Mouse (Mus musculus) NIH3T3 (cell line): Measurements from ENCODE around the gene Ptk6.
"Not testable (repeated sequence)": the region's sequence is repeated elsewhere in the genome, so short reads cannot be mapped to it uniquely, and the experiment has no call there.

Experiments
- DNase-seq: peaks from one replicate; pipeline ENCODE4 v3.0.0-alpha.2; 2012; ENCODE audit warnings: low read depth

The Ptk6 gene

GRCm38 (mm10) chr2:181218881-181219485 lies 16.4 kb upstream of the Ptk6 start:
- DNase-seq: no peak

GRCm38 (mm10) chr2:181216037-181216436 lies 13.4 kb upstream of the Ptk6 start:
- DNase-seq: no peak

GRCm38 (mm10) chr2:181213021-181213445 lies 10.4 kb upstream of the Ptk6 start, which contains the start of gene Srms:
TSS of gene Srms (minus strand) at chr2:181213185.
- DNase-seq: no peak

GRCm38 (mm10) chr2:181212389-181213020 lies 9.9 kb upstream of the Ptk6 start:
- no peak for DNase-seq

- DNase-seq: no peak
These were observed 3.5 kb upstream of the Ptk6 start for GRCm38 (mm10) chr2:181206118-181206517.

DNA sequence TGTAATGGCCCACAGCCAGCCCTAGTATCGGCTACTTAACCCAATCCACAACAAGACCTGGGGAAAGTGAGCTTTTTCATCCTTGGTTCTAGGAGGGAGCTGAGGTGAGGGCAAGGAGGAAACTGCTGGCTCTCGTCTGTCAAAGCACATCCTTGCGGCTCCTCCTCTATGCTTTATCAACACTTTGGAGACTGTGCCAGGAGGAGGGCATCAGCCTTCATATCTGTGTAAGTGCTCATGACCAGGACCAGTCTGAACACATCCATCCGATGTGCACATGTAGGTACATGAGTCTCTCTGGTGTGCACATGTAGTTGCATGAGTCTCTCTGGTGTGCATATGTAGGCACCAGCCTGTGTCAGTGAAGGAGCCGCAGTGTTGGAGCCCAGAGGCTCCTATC lies 3.1 kb upstream of the Ptk6 start:
- DNase-seq: no peak

DNA sequence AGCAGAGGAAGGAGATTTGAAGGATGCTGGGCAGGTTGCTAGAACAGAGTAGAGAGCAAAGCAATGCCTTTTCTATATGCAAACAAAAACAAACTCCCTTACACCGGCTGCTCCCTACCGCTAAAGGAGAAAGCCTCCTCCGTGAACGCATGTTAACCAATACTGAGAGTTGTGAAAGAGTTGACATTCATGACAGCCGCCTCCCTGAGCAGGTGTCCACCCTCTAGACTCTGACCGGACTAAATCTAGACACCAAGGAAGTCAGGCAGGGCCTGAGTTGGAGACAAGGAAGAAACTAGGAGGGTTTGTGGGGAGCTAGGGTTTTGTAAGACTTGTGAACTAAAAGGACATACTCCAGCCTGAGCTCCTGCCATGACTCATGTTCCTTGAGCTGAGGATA lies 297 bp upstream of the Ptk6 start:
- no peak for DNase-seq

DNA sequence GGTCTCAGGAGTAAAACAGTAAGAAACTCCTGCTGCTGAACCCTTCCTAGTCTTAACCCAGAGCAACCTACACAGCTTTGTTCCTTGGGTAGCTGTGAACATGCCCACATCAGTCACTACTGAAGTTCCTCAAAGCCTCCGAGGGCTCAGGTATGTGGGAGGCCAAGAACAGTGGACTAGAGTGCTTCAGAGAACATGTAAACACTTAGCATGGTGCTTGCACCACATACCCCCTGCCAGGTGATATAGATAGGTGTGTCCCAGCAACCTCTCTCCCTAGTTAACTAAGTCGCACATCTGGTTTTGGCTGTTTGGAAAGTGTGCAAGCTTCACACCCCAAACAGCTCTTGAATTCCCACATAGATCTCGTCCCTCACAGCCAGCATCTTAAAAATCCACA lies 983 bp downstream of the Ptk6 start:
- no peak for DNase-seq

DNA sequence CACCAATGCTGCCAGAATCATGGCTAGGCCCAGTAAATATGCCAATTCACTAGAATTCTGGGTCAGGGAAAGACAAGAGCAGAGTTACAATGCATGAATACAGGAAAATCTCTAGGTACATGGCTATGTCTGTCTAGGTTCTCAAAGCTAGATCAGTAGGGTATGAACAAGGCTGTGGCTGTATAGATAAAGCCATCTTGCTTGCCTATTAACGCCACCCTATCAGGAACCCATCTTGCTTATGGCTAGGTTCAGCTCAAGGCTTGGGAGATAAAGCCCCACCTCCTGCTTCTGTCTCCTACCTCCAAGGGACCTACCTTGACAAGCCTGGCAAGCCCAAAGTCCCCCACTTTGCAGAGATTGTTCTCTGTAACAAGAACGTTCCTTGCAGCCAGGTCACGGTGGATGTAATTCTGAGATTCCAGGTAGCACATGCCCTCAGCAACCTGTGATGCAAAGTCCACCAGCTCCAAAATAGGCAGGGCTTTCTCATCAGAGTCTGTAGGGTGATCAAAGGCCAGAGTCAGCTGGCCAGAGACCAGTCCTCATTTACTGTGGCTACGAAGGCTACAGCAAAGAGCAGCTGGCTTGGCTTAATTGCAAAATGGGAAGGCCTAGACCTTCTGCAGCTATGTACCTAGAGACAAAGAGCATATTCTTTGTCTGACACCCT lies 5.8 kb downstream of the Ptk6 start:
- no peak for DNase-seq

DNA sequence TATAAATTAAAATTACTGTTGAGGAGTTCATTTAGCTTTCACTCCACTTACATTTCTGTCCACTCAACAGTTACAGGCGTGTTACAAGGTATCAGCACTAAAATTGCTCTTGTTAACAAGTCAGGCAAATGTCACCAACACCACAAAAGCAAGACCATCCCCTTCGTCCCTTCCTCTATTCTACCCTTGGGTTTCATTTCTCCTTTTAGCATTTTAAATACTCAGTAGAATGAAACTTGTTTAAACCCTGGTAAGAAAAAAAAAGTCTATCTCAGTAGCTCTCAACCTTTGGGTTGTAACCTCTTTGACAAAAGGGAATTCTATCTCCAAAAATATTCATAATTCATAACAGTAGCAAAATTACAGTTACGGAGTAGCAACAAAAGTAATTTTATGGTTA lies 9.5 kb downstream of the Ptk6 start:
- DNase-seq: no peak

DNA sequence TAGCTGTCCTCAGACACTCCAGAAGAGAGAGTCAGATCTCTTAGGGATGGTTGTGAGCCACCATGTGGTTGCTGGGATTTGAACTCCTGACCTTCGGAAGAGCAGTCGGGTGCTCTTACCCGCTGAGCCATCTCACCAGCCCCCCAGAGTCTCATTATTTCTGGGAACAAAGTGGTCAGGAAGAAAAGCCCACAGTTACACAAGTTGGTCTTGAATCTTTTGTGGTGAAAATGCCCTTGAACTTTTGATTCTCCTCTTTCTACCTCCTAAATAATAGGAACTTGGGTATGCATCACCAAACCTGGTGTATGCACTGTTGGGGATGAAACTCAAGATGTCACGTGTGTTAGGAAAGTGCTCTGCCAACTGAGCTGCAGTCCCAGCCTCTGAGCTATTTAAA lies 10.7 kb downstream of the Ptk6 start:
- no peak for DNase-seq

DNA sequence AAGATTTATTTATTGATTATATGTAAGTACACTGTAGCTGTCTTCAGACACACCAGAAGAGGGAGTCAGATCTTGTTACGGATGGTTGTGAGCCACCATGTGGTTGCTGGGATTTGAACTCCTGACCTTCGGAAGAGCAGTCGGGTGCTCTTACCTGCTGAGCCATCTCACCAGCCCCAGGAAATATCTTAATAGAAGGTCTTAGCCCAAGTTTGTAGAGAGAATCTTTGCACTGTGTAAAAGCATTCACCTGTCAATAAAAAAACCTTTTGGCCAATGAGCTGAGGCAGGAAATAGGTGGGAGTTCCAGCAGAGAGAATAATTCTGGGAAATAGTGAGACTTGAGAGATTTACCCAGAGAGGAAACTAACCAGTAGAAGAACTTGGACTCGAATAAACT lies 11.2 kb downstream of the Ptk6 start:
- not testable (repeated sequence) for DNase-seq

- no peak for DNase-seq
These were observed 13.3 kb downstream of the Ptk6 start for GRCm38 (mm10) chr2:181189321-181189720.

DNA sequence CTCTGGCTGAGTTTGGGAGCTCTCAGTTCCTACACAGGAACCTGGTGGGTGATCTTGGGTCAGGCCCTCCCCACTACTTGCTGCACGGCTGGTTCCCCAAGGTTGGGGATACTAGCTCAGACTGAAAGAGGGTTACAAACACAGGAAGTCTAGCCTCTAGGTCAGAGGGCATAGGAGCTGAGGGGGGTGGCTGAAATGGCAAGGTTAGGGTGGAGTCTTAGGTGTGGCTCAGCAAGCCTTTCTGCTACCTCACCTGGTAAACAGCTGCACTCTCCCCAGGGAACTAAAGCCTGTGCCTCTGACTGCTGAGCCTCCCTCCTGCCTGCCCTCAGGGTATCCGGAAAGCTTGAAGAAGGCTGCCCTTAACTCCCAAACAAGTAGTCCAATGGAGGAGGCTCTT lies 13.9 kb downstream of the Ptk6 start:
- DNase-seq: no peak

- DNase-seq: peak; percentile 97
These were observed 15.2 kb downstream of the Ptk6 start, which contains the start of gene Ppdpf for GRCm38 (mm10) chr2:181187121-181188000. TSS of gene Ppdpf (plus strand) at chr2:181187247.

DNA sequence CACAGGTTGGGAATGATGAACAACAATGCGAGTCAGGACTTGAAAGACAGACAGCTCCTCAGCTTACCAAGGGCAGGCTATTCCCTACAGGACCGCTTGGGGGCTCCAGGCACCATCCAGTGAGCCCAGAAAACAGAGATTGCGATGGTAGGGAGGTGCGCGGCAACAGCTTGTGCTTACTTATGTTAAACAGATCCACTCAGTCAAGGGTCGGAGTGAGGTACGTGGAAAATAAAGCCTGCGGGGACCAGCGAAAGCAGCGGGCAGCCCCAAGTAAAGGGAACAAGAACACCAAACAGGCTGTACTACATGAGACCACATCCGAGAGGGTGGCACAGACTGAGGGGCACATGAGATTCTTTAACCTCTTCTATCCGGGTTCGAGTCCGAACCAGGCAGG lies 16.0 kb downstream of the Ptk6 start:
- peak; percentile 93 for DNase-seq

- DNase-seq: no peak
These were observed 21.7 kb downstream of the Ptk6 start for GRCm38 (mm10) chr2:181180898-181181297.

- no peak for DNase-seq
These were observed 24.1 kb downstream of the Ptk6 start for GRCm38 (mm10) chr2:181178471-181178870.

DNA sequence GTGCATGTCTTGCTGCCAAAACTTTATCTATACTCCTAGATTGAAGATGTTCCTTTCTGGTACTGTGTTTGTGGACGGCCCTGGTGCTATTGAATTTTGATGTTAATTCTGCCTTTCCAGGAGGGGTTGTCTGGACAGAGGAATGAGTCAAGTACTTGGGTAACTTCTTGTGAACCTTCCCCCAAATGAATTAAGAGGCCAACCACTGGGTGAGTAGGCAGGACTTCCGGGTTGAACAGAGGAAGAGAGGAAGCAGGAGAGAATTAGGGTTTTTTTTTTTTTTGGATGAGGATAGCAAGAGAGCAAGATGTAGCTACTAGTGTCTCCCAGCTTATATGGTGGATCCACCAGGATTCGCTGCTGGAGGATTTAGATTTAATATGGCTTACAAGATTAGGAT lies 24.6 kb downstream of the Ptk6 start:
- DNase-seq: no peak

- DNase-seq: no peak
These were observed 27.9 kb downstream of the Ptk6 start for GRCm38 (mm10) chr2:181174646-181175045.

DNA sequence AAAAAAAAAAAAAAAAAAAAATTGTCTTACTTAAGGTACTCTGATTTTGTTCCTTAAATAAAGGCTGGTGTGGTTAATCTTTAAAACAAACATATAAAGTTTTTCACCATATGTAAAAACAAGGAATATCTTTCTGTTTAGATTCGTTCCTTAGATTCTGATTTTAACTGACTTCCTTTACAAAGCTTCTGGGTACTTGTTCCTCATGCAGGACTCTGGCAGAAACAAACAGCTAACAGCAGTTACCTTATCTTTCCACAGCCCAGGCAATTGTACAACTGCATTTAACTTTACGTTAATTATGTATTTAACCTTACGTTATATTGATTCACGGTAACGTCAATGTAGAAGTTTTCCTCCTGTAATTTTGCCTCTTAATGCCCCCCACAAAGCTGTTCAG lies 36.1 kb downstream of the Ptk6 start:
- no peak for DNase-seq

GRCm38 (mm10) chr2:181160821-181161220 lies 41.8 kb downstream of the Ptk6 start:
- DNase-seq: no peak
